Mouse (Mus musculus) lung, adult 2 months (tissue): Measurements from ENCODE around the gene Plxna2.

Source experiments
- CTCF ChIP-seq: fragments of 200-500 bp; IDR thresholded peaks from 2 replicates; pipeline ENCODE4 v1.5.1; 2011; ENCODE audit warnings: mild to moderate bottlenecking, low read length, control low read depth; ENCODE audit not compliant: insufficient read depth
- POLR2A ChIP-seq: fragments of 200-500 bp; IDR thresholded peaks from 2 replicates; pipeline ENCODE4 v1.6.1; 2011; ENCODE audit warnings: low read depth, mild to moderate bottlenecking, control low read depth, low read length, borderline replicate concordance; ENCODE audit errors: extremely low read depth

GRCm38 (mm10) chr1:194680136-194680535, 62.1 kb downstream of the Plxna2 start:
- TF ChIP-seq CTCF (no peak), POLR2A (no peak)
